18 mouse cellular contexts compared by ENCODE assay signal in genomic region chr19:38485779-38486555, GRCm38 (mm10). TPM values are rescaled to one million over a fixed set of nuclear protein-coding genes. Genes with fewer than 3 reads are reported as not detected.
DNase-seq lines count a peak whose midpoint lies in the region; ATAC-seq and TF ChIP-seq lines count a peak whose summit lies in the region.
"Had no signal": no experiment of that assay in that cellular context is flagged by ENCODE, and none has a peak within 500 bp of the region (broad histone marks: within the 10 kb centered on the region; RNA-seq: fewer than 3 reads in every experiment).

No protein-coding gene starts in this region.

- ATAC-seq in heart, embryonic 12.5 days (ENCODE audit: insufficient number of reproducible peaks, low FRiP score) = no peak
- no peak for ATAC-seq in neural tube, embryonic 11.5 days (ENCODE audit: insufficient read depth, low FRiP score, low TSS enrichment)
- no peak; the same call in 1 of the 2 replicates for ATAC-seq in limb, embryonic 14.5 days (ENCODE audit: low FRiP score, low read depth)
- no peak for ATAC-seq in neural tube, embryonic 15.5 days (ENCODE audit: low FRiP score)
- ATAC-seq: CD4-positive, CD25-positive, alpha-beta regulatory T cell, adult 4 months; intestine, postnatal 0 days had no signal

- DNase-seq in heart, postnatal 36 days = no peak
- no peak for DNase-seq in neural tube, embryonic 11.5 days (ENCODE audit: low spot score)
- DNase-seq in neural tube, embryonic 10.5 days (ENCODE audit: extremely low spot score, low spot score) = no peak
- DNase-seq in limb, embryonic 14.5 days (ENCODE audit: low spot score) = no peak
- DNase-seq in spleen, postnatal 14 days (ENCODE audit: low spot score in 2 of 2) = no peak
- DNase-seq in B cell, adult 2 months = no peak
- DNase-seq: cerebellum, adult 8-10 months; heart, adult 2 months; lung, postnatal 14 days; retina, postnatal 1 day; thymus, adult 2 months had no signal

- H3K4me2 ChIP-seq in heart, embryonic 12.5 days = 0 out of 2 replicates have a peak overlapping the region, but pooled peaks have one; percentile 25
- peak overlapping the region; percentile 19; the same call in 1 of the 2 replicates for H3K4me2 ChIP-seq in neural tube, embryonic 11.5 days (ENCODE audit: low read depth)
- 0 out of 2 replicates have a peak overlapping the region, but pooled peaks have one; percentile 3 for H3K4me2 ChIP-seq in limb, embryonic 14.5 days (replicated peaks; ENCODE audit: low read depth, low read length, severe bottlenecking)
- peak overlapping the region; percentile 11; the same call in 1 of the 2 replicates for H3K4me2 ChIP-seq in neural tube, embryonic 15.5 days
- H3K4me2 ChIP-seq: embryonic facial prominence, embryonic 15.5 days had no signal

- H3K27me3 ChIP-seq in heart, embryonic 12.5 days (replicated peaks) = 0 out of 2 replicates have a peak, but pooled peaks cover 4% of the 10 kb centered on the region
- no peaks in the 10 kb centered on the region for H3K27me3 ChIP-seq in neural tube, embryonic 11.5 days (ENCODE audit: control insufficient read depth, insufficient read depth, low read length)
- no peaks in the 10 kb centered on the region for H3K27me3 ChIP-seq in limb, embryonic 14.5 days (ENCODE audit: control insufficient read depth, insufficient read depth, low read length)
- H3K27me3 ChIP-seq in neural tube, embryonic 15.5 days (replicated peaks) = no peaks in the 10 kb centered on the region

- intact Hi-C loops in heart, postnatal 36 days (cut with DNase I) = no loop called here

- H3K4me3 ChIP-seq in heart, embryonic 12.5 days = no peak overlapping the region
- no peak overlapping the region for H3K4me3 ChIP-seq in neural tube, embryonic 11.5 days (ENCODE audit: low read depth, low read length)
- no peak overlapping the region for H3K4me3 ChIP-seq in limb, embryonic 14.5 days (replicated peaks; ENCODE audit: low read length)
- no peak overlapping the region for H3K4me3 ChIP-seq in neural tube, embryonic 15.5 days (replicated peaks)
- H3K4me3 ChIP-seq: embryonic facial prominence, embryonic 15.5 days; heart, adult 2 months; myocyte had no signal

- whole genome bisulfite sequencing in heart, embryonic 12.5 days = 30% methylated on average over 11 of the region's 11 CpGs
- WGBS in neural tube, embryonic 11.5 days = 18% methylated on average over 11 of the region's 11 CpGs
- WGBS in limb, embryonic 14.5 days = 23% methylated on average over 11 of the region's 11 CpGs
- WGBS in neural tube, embryonic 15.5 days = 17% methylated on average over 11 of the region's 11 CpGs

- peak overlapping the region; percentile 54; the same call in 1 of the 2 replicates for H3K9ac ChIP-seq in heart, embryonic 12.5 days
- H3K9ac ChIP-seq in neural tube, embryonic 11.5 days (ENCODE audit: low read length) = peak overlapping the region; percentile 18; the same call in 1 of the 2 replicates
- H3K9ac ChIP-seq in limb, embryonic 14.5 days (ENCODE audit: low read depth, low read length, severe bottlenecking) = peak overlapping the region; percentile 25; the same call in 1 of the 2 replicates
- H3K9ac ChIP-seq in neural tube, embryonic 15.5 days (replicated peaks) = no peak overlapping the region
- H3K9ac ChIP-seq: embryonic facial prominence, embryonic 15.5 days; liver, embryonic 14.5 days had no signal

- H3K36me3 ChIP-seq in heart, embryonic 12.5 days = no peaks in the 10 kb centered on the region
- H3K36me3 ChIP-seq in neural tube, embryonic 11.5 days (ENCODE audit: control insufficient read depth, insufficient read depth, low read length) = no peaks in the 10 kb centered on the region
- no peaks in the 10 kb centered on the region for H3K36me3 ChIP-seq in limb, embryonic 14.5 days (ENCODE audit: control insufficient read depth, insufficient read depth, low read length)
- no peaks in the 10 kb centered on the region for H3K36me3 ChIP-seq in neural tube, embryonic 15.5 days
- H3K36me3 ChIP-seq: embryonic facial prominence, embryonic 15.5 days had no signal

- H3K9me3 ChIP-seq in heart, embryonic 12.5 days (replicated peaks) = no peaks in the 10 kb centered on the region
- H3K9me3 ChIP-seq in neural tube, embryonic 11.5 days (ENCODE audit: control insufficient read depth, low read length) = no peaks in the 10 kb centered on the region
- no peaks in the 10 kb centered on the region for H3K9me3 ChIP-seq in limb, embryonic 14.5 days (ENCODE audit: control insufficient read depth, low read length)
- no peaks in the 10 kb centered on the region for H3K9me3 ChIP-seq in neural tube, embryonic 15.5 days (replicated peaks)
- H3K9me3 ChIP-seq: embryonic facial prominence, embryonic 15.5 days had no signal

- TF ChIP-seq POLR2A in limb, embryonic 14.5 days (IDR thresholded peaks at IDR 0.05; ENCODE audit: borderline replicate concordance, extremely low read depth, insufficient read depth, insufficient read length) = no peak

- peaks cover 35% of the 10 kb centered on the region for H3K4me1 ChIP-seq in heart, embryonic 12.5 days (replicated peaks)
- peaks cover 28% of the 10 kb centered on the region for H3K4me1 ChIP-seq in neural tube, embryonic 11.5 days (ENCODE audit: control insufficient read depth, insufficient read depth, low read length)
- H3K4me1 ChIP-seq in limb, embryonic 14.5 days (ENCODE audit: control insufficient read depth, insufficient read depth, low read length) = peaks cover 29% of the 10 kb centered on the region
- peaks cover 31% of the 10 kb centered on the region for H3K4me1 ChIP-seq in neural tube, embryonic 15.5 days

- H3K27ac ChIP-seq in heart, embryonic 12.5 days (ENCODE audit: poor library complexity, severe bottlenecking) = no peak overlapping the region
- no peak overlapping the region for H3K27ac ChIP-seq in neural tube, embryonic 11.5 days (ENCODE audit: low read depth, low read length)
- no peak overlapping the region for H3K27ac ChIP-seq in limb, embryonic 14.5 days (replicated peaks; ENCODE audit: low read depth, low read length)
- 0 out of 2 replicates have a peak overlapping the region, but pooled peaks have one; percentile 10 for H3K27ac ChIP-seq in neural tube, embryonic 15.5 days (replicated peaks)
- H3K27ac ChIP-seq: embryonic facial prominence, embryonic 15.5 days; heart, adult 2 months; liver, embryonic 14.5 days had no signal

RNA-seq across cellular contexts. Expression of gene Plce1, which starts 5.1 kb away (rescaled TPM):
- 8.4 and 10.5 TPM in 2 replicates for polyA plus RNA-seq in heart, embryonic 12.5 days (2016; fragmentation: Nextera tagmentation; extraction: Ambion mirVana)
- 10 to 100 TPM; 21.7 to 23.2 TPM for total RNA-seq in heart, postnatal 36 days (2021)
- polyA plus RNA-seq in neural tube, embryonic 11.5 days (2014; fragmentation: Nextera tagmentation; extraction: Ambion mirVana) = 8.8 and 11.2 TPM in 2 replicates
- polyA plus RNA-seq in limb, embryonic 14.5 days (2012; rRNA removed) = 10.8 and 12.6 TPM in 2 replicates
- 13.3 and 13.4 TPM in 2 replicates for polyA plus RNA-seq in limb, embryonic 14.5 days (2014; fragmentation: Nextera tagmentation; extraction: Ambion mirVana)
- polyA plus RNA-seq in neural tube, embryonic 15.5 days (2015; fragmentation: Nextera tagmentation; extraction: Ambion mirVana) = 4.1 TPM in 2 replicates
